Mouse (Mus musculus) C2C12 (cell line): ENCODE results near the gene 1700025G04Rik. TPM values are rescaled to one million over a fixed set of nuclear protein-coding genes. Genes with fewer than 3 reads are reported as not detected.

Experiments
- H3K27me3 ChIP-seq: one replicate; pipeline ENCODE4 v1.6.1; 2011; ENCODE audit not compliant: control insufficient read depth, insufficient read depth, insufficient read length
- H3K36me3 ChIP-seq: one replicate; pipeline ENCODE4 v1.6.1; 2011; ENCODE audit not compliant: control insufficient read depth, insufficient read depth
- H3K4me3 ChIP-seq: one replicate; pipeline ENCODE4 v1.5.1; 2011; ENCODE audit warnings: mild to moderate bottlenecking, control low read depth; ENCODE audit not compliant: poor library complexity, insufficient read depth, severe bottlenecking
- H3K79me2 ChIP-seq: one replicate; pipeline ENCODE4 v1.6.1; 2011; ENCODE audit not compliant: control insufficient read depth, insufficient read depth
- H3K79me3 ChIP-seq: one replicate; pipeline ENCODE4 v1.6.1; 2011; ENCODE audit warnings: low read depth, control low read depth
- H3ac ChIP-seq: one replicate; pipeline ENCODE3; 2011; ENCODE audit warnings: low read depth; ENCODE audit not compliant: control insufficient read depth, insufficient read length
- CEBPB ChIP-seq: IDR thresholded peaks from one replicate; pipeline ENCODE4 v1.6.1; 2011; ENCODE audit warnings: low read depth, mild to moderate bottlenecking, control low read depth, moderate library complexity
- CTCF ChIP-seq: IDR thresholded peaks from one replicate; pipeline ENCODE4 v1.5.1; 2011; ENCODE audit not compliant: control insufficient read depth, insufficient read depth, insufficient read length
- FOSL1 ChIP-seq: IDR thresholded peaks from one replicate; pipeline ENCODE4 v1.8.0; 2011; ENCODE audit warnings: mild to moderate bottlenecking, low read length; ENCODE audit not compliant: poor library complexity, insufficient read depth, severe bottlenecking
- MAX ChIP-seq: IDR thresholded peaks from one replicate; pipeline ENCODE4 v1.6.1; 2011; ENCODE audit warnings: mild to moderate bottlenecking, control low read depth
- MYOD1 ChIP-seq: IDR thresholded peaks from one replicate; pipeline ENCODE4 v1.6.1; 2011; ENCODE audit warnings: low read depth; ENCODE audit not compliant: control insufficient read depth, insufficient read length
- MYOG ChIP-seq: IDR thresholded peaks from one replicate; pipeline ENCODE4 v1.6.1; 2011; ENCODE audit not compliant: control insufficient read depth, insufficient read length; ENCODE audit errors: extremely low read depth
- USF1 ChIP-seq: IDR thresholded peaks from one replicate; pipeline ENCODE4 v1.6.1; 2011; ENCODE audit warnings: low read depth, mild to moderate bottlenecking, control low read depth, moderate library complexity
- polyA plus RNA-seq: library from polyadenylated mRNA; unstranded; fragments of >200 nt; fragmentation: generic; extraction: Trizol; gene quantifications from one replicate; pipeline ENCODE4 v1.2.1, GENCODE M21; 2012; ENCODE audit warnings: missing spikeins

Gene 1700025G04Rik
- polyA plus RNA-seq, 1 experiment = 2.1 TPM

GRCm38 (mm10) chr1:152032144-152032543 lies 57.8 kb downstream of the 1700025G04Rik start:
- H3K79me2 ChIP-seq = no peaks in the 10 kb centered on the region

GRCm38 (mm10) chr1:152030546-152030945 lies 59.4 kb downstream of the 1700025G04Rik start:
- no peak overlapping the region for H3K4me3 ChIP-seq
- H3K36me3 ChIP-seq = no peaks in the 10 kb centered on the region
- no peak overlapping the region for H3ac ChIP-seq
- no peaks in the 10 kb centered on the region for H3K27me3 ChIP-seq
- TF ChIP-seq MYOG = no peak
- TF ChIP-seq USF1 = no peak
- TF ChIP-seq CTCF = no peak
- no peak for TF ChIP-seq CEBPB
- TF ChIP-seq FOSL1 = no peak
- TF ChIP-seq MAX = no peak
- TF ChIP-seq MYOD1 = no peak
- no peaks in the 10 kb centered on the region for H3K79me2 ChIP-seq
- no peaks in the 10 kb centered on the region for H3K79me3 ChIP-seq

More at GRCm38 (mm10) chr1:152032144-152032543, 57.8 kb downstream of the 1700025G04Rik start:
- TF ChIP-seq USF1 (no peak), CTCF (no peak), CEBPB (no peak), MAX (no peak), MYOD1 (no peak), MYOG (no peak), FOSL1 (no peak)
- no peaks in the 10 kb centered on the region for H3K27me3 ChIP-seq
- H3K79me3 ChIP-seq = no peaks in the 10 kb centered on the region
- no peak overlapping the region for H3ac ChIP-seq
- H3K4me3 ChIP-seq = no peak overlapping the region
- no peaks in the 10 kb centered on the region for H3K36me3 ChIP-seq

GRCm38 (mm10) chr1:152028718-152029117 lies 61.2 kb downstream of the 1700025G04Rik start:
- no peak for TF ChIP-seq FOSL1
- no peak for TF ChIP-seq CTCF
- no peak for TF ChIP-seq MYOG
- no peak for TF ChIP-seq MAX
- TF ChIP-seq USF1 = no peak
- no peak for TF ChIP-seq MYOD1
- TF ChIP-seq CEBPB = no peak
- Histone ChIP-seq H3K36me3 (no peaks in the 10 kb centered on the region), H3K27me3 (no peaks in the 10 kb centered on the region), H3K79me2 (no peaks in the 10 kb centered on the region), H3K4me3 (no peak overlapping the region), H3ac (no peak overlapping the region), H3K79me3 (no peaks in the 10 kb centered on the region)

GRCm38 (mm10) chr1:152026762-152027161 lies 63.2 kb downstream of the 1700025G04Rik start:
- no peak for TF ChIP-seq FOSL1
- no peak for TF ChIP-seq MYOG
- no peak for TF ChIP-seq USF1
- TF ChIP-seq CEBPB = no peak
- TF ChIP-seq CTCF = no peak
- H3K27me3 ChIP-seq = no peaks in the 10 kb centered on the region
- H3ac ChIP-seq = no peak overlapping the region
- no peaks in the 10 kb centered on the region for H3K79me2 ChIP-seq
- H3K79me3 ChIP-seq = no peaks in the 10 kb centered on the region
- no peaks in the 10 kb centered on the region for H3K36me3 ChIP-seq
- H3K4me3 ChIP-seq = no peak overlapping the region

GRCm38 (mm10) chr1:152025308-152025707 lies 64.6 kb downstream of the 1700025G04Rik start:
- H3K79me3 ChIP-seq = no peaks in the 10 kb centered on the region
- TF ChIP-seq MYOD1 (no peak), CTCF (no peak), FOSL1 (no peak), MAX (no peak), CEBPB (no peak), MYOG (no peak), USF1 (no peak)
- no peaks in the 10 kb centered on the region for H3K36me3 ChIP-seq
- H3K27me3 ChIP-seq = no peaks in the 10 kb centered on the region
- H3K4me3 ChIP-seq = no peak overlapping the region
- no peaks in the 10 kb centered on the region for H3K79me2 ChIP-seq
- no peak overlapping the region for H3ac ChIP-seq
